Mouse (Mus musculus) gastrocnemius, postnatal 4 days (tissue): Measurements from ENCODE around the gene Ano10. TPM values are rescaled to one million over a fixed set of nuclear protein-coding genes. Genes with fewer than 3 reads are reported as not detected.

Source experiments
- DNase-seq, 2 experiments: peaks; one replicate each; pipeline ENCODE4 v3.0.0; 2021 to 2022; ENCODE audit warnings: low spot score in 2 of 2, mixed read lengths in 2 of 2
- microRNA-seq: library from miRNA; unstranded; fragments of <30 nt; microRNA quantifications from one replicate; pipeline ENCODE4 v1.2.0, GENCODE M21; 2021
- total RNA-seq, 2 experiments: library from RNA; stranded (reverse); gene quantifications; 2 replicates each; pipeline ENCODE4 v1.2.3; 2021

Gene Ano10
- total RNA-seq, 2 experiments from 2014 or later, result 55.9 to 57.0 TPM

DNA sequence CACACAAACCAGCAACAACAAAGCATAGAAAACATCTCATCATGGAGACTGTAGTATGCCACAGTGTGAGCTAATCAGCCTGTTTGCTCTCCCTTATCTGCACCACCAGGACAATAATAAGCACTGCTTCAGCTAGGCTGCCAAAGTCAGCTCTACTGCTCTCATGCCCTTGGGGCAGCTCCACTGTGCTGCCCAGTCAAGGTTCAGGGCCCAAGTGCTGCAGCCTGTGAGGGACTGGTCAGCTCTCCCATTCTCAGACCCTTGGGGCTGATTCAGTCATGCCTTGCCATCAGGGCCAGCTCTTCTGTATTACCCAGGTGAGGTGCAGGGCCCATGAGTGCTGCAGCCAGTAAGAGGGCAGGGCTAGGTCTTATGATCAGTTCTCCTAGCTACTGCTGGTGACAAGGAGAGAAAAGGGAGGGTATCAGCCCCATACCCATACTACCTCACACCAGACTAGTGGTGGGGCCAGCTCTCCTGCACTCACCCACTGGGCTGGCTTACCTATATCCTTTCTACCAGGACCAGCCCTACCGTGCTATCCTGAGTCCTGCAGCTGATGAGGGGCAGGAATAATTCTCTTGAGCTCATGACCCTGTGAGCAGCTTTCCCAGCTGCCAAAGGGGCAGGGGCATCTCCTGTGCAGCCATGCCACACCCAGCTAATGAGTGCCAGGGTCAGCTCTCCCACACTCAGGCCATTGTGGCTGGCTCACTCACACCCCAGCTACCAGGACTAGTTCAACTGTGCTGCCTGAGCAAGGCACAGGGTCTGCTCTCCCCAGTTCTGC, 158.9 kb downstream of the Ano10 start:
- DNase-seq, result no peak

DNA sequence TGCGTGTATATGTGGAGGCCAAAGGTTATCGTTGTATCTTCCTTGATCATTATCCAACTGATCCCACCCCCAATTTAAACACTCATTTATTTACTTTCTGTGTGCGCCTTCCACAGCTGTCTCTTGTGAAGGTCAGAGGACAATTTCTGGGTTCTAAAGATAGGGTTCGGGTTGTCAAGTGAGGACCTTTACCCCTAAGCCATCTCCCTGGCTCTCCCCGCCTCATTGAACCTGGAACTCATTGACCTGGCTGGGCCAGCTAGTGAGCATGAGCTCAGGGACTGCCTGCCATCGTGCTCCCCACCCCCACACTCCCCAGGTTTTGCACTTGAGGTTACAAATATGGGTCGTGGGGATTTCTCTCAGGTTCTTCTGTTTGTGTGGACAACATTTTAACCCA, 162.1 kb downstream of the Ano10 start:
- no peak for DNase-seq

DNA sequence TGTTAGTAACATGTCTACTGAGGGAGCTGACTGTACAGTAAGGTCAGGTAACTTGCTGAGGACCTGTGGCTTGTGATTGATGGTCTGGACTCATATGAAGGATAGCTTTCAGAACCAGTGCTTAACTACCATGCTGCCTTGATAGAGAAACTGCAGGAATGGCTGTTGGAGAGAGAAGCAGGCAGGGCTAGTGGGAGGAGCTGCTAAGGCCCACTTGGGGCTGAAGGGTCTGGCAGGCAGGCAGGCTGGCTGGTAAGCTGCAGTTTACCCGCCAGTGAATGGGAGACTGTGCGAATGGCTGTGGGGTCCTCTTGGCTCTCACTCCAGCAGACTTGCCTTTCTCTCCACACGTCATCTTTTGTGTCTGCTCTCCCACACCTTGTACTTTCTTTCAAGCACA, 163.6 kb downstream of the Ano10 start:
- no peak for DNase-seq

DNA sequence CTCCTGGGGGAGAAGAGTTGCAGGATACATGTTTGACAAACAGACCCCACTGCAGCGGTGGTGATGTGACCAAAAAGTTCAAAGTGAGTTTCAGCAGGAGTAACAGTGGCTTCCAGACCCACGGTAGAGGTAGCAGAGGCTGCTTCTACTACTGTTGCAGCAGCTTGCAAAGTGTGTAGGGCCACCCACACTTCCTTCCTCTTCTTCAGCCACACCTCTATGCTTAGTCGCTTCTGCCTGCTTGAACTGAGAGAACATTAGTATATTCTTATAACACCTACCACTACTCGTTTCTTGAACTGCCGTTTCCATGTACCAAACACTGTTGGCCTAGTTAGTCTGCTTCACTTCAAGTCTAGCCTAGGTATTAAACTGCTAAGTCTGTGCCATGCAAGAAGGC, 165.5 kb downstream of the Ano10 start:
- no peak for DNase-seq

DNA sequence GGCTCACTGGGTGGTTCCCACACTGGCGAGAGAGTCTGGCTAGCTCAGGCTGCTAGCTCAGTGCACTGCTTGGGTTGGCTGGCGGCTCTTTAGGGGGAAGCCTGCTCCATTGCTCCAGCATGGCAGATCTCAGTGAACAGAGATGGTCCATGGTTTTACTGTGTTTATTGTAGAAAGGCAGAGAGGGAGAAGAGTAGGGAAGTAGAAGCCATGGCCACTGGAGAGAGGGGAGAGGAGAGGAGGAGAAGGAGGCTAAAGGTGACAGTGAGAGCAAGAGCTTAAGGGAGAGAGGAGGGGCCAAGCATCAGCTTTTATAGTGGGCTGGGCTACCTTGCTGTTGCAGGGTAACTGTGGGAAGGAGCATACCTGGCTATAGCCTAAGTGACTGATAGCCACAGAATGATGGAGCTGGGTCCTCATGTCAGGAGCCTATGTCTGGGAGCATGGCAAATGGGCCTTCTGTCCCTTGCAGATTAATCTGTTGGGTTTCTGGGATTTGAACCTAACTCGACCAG, 166.9 kb downstream of the Ano10 start:
- no peak for DNase-seq

DNA sequence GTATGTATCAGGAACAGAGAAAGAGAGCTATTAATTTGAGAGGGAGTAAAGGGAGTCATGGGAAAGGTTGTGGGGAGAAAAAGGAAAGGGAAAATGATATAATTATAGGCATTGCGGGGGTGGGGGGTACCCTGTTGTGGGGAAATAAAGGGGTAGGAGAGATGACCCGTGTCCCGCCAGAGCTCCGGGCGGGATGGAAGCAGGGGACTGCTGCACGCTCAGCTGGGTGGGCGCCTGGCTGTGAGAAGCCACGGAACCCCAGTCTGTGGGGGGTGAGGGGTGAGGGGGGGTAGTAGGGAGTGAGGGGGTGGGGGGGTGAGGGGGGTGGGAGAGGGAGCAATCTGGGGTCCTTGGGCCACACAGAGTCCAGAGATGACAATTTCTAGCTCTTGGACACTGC, 167.4 kb downstream of the Ano10 start:
- DNase-seq, result no peak

Small RNA genes lying within 50 kb of the gene (microRNA-seq; reads per million reads assigned to microRNA genes)
- not detected for gene Mir8106

Other genes starting within 250 kb of the Ano10 start
- 10 to 100 TPM; 59.3 to 60.6 TPM for gene Snrk, start 177.2 kb downstream of the Ano10 start, total RNA-seq
- gene Abhd5, start 57.2 kb upstream of the Ano10 start, total RNA-seq, result 10 to 100 TPM; 26.3 to 26.4 TPM